Mouse (Mus musculus): ENCODE results near the gene Lrrc51. TPM values are rescaled to one million over a fixed set of nuclear protein-coding genes. Genes with fewer than 3 reads are reported as not detected.
A peak's percentile ranks its signal among the peaks of the same experiment; 100 is the strongest.

Gene Lrrc51
- polyA plus RNA-seq, 1 experiment: 8.8 TPM

DNA sequence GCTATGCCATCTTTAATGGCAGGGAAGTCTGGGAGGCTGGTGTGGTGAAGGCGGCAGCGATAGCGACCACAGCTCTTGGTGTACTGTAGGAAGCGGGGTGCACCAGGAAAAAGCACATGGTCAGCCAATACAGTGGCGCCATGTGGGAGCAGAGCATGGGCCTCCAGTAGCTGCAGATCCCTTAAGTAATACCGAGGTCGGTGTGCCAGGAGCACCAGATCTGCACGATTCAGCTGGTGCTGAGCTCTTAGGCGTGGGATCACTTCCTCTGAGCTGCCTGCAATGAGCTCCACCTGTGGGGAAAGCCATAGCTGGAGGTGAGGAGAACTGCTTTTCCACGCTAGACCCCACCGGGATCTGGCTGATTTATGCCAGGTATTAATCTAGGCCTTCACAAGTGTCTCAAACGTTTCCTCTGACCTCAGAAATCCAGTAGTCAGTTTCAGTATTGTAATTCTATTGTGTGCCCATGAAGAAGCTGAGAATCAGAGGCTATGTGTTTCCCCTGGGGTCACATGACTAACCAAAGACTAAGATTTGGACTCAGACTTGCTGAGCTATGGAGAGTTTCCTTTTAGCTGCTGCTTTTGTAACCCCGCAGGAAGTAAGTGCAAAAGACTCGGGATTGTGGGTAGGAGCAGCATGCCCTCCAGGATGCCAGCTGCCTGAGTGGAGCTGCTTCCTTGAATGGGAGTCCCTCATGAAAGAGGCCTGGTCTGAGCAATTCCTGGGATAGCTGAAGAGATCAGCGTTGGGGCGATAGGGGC, 33.2 kb downstream of the Lrrc51 start:
- Histone ChIP-seq H3K79me2 (ENCODE audit: control insufficient read depth, insufficient read depth) (no peaks in the 10 kb centered on the region), H3ac (ENCODE audit: control insufficient read depth, insufficient read length) (no peak overlapping the region), H3K36me3 (ENCODE audit: control insufficient read depth, insufficient read depth) (no peaks in the 10 kb centered on the region), H3K4me2 (ENCODE audit: low read depth) (no peak overlapping the region), H3K4me3 (no peak overlapping the region), H3K27me3 (ENCODE audit: control insufficient read depth, insufficient read depth, insufficient read length) (no peaks in the 10 kb centered on the region)
- TF ChIP-seq SRF (IDR thresholded peaks at IDR 0.05; ENCODE audit: control insufficient read depth, insufficient read length, low read depth) (no peak), POLR2AphosphoS2 (IDR thresholded peaks at IDR 0.05; ENCODE audit: insufficient read length, low read depth) (no peak), TCF12 (IDR thresholded peaks at IDR 0.05; ENCODE audit: insufficient read depth, poor library complexity, severe bottlenecking) (no peak), E2F4 (IDR thresholded peaks at IDR 0.05; ENCODE audit: insufficient read depth) (no peak), MYOD1 (IDR thresholded peaks at IDR 0.05; ENCODE audit: control insufficient read depth in 1 of 3, insufficient read length in 2 of 3, low read depth in 2 of 3) (no peak), REST (IDR thresholded peaks at IDR 0.05; ENCODE audit: insufficient read depth, insufficient read length) (no peak), MYOG (IDR thresholded peaks at IDR 0.05; ENCODE audit: control insufficient read depth in 1 of 3, insufficient read depth in 1 of 3, insufficient read length in 2 of 3, low read depth in 2 of 3) (no peak), USF1 (IDR thresholded peaks at IDR 0.05; ENCODE audit: low read depth) (no peak), POLR2A (IDR thresholded peaks at IDR 0.05; ENCODE audit: insufficient read length, low read depth) (no peak), TCF3 (IDR thresholded peaks at IDR 0.05; ENCODE audit: insufficient read length, low read depth) (no peak), CEBPB (IDR thresholded peaks at IDR 0.05; ENCODE audit: insufficient read depth, poor library complexity, severe bottlenecking) (no peak), MAX (IDR thresholded peaks at IDR 0.05; ENCODE audit: low read depth) (no peak)

DNA sequence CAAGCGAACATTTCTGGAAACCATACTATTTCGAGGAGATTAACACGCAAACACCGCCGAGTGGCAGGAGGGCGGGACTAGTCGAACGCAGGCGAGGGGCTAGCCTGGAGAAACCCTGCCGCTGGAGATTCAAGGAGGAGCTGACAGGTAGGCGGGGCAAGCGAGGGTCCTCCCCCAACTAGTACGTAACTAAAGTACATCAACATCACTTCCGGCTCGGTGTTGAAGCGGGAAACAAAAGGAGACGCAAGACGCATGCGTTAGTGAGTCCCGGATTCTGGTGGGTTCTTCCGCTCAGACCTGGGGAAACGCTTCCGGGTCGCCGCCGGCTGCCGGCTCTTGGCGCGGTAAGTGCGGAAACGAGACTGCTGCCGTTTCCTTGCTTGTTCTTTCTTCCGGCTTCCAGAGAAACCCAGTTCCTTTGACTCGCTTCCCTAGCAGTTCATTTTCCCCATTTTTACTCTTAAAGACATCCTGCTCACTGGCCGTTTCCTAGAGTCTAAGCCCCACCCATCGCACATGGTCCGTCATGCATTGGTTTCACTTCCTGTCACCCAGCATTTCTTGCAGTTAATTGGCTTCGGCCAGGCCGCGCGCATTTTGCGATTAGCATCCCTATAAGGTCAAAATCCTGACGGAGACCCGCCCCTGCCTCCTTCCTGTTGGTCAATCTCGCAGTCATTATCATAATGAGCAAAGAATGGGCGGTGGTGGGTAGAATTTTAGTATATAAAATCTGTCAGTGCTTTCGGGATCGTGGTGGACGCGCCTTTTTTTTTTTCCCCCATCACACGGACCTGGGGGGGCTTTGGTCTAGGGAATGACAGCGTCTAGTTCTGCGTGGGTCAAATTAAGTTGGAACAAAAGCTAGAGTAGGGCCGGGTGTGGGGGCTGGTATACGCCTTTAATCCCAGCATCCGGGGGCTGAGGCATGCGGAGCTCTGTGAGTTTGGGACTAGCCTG, 37.3 kb downstream of the Lrrc51 start:
- TF ChIP-seq POLR2A (IDR thresholded peaks at IDR 0.05; ENCODE audit: insufficient read length, low read depth) (peak; percentile 68), SRF (IDR thresholded peaks at IDR 0.05; ENCODE audit: control insufficient read depth, insufficient read length, low read depth) (peak; percentile 97), MYOD1 (IDR thresholded peaks at IDR 0.05; ENCODE audit: control insufficient read depth in 1 of 3, insufficient read length in 2 of 3, low read depth in 2 of 3) (no peak), MYOG (IDR thresholded peaks at IDR 0.05; ENCODE audit: control insufficient read depth in 1 of 3, insufficient read depth in 1 of 3, insufficient read length in 2 of 3, low read depth in 2 of 3) (no peak), E2F4 (IDR thresholded peaks at IDR 0.05; ENCODE audit: insufficient read depth) (peak; percentile 85), POLR2AphosphoS2 (IDR thresholded peaks at IDR 0.05; ENCODE audit: insufficient read length, low read depth) (peak; percentile 76), CEBPB (IDR thresholded peaks at IDR 0.05; ENCODE audit: insufficient read depth, poor library complexity, severe bottlenecking) (no peak), TCF12 (IDR thresholded peaks at IDR 0.05; ENCODE audit: insufficient read depth, poor library complexity, severe bottlenecking) (no peak), MAX (IDR thresholded peaks at IDR 0.05; ENCODE audit: low read depth) (peak; percentile 66), REST (IDR thresholded peaks at IDR 0.05; ENCODE audit: insufficient read depth, insufficient read length) (no peak), TCF3 (IDR thresholded peaks at IDR 0.05; ENCODE audit: insufficient read length, low read depth) (no peak), USF1 (IDR thresholded peaks at IDR 0.05; ENCODE audit: low read depth) (peak; percentile 53)

DNA sequence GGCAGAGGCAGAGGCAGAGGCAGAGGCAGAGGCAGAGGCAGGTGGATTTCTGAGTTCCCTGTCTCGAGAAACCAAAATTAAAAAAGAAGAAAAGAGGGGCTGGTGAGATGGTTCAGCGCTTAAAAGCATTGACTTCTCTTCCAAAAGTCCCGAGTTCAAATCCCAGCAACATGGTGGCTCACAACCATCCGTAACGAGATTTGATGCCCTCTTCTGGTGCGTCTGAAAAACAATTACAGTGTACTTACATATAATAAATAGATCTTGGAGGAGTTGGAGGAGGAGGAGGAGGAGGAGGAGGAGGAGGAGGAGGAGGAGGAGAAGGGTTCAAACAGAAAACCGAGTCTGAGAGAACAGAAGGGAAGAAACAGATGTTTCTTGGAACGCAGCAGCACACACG, 38.0 kb downstream of the Lrrc51 start:
- peak overlapping the region; percentile 50 for H3K4me2 ChIP-seq (ENCODE audit: low read depth)
- H3K79me2 ChIP-seq (ENCODE audit: control insufficient read depth, insufficient read depth): no peaks in the 10 kb centered on the region
- no peak for TF ChIP-seq USF1 (IDR thresholded peaks at IDR 0.05; ENCODE audit: low read depth)
- H3K4me3 ChIP-seq: peak overlapping the region; percentile 80
- H3K36me3 ChIP-seq (ENCODE audit: control insufficient read depth, insufficient read depth): no peaks in the 10 kb centered on the region
- H3ac ChIP-seq (ENCODE audit: control insufficient read depth, insufficient read length): peak overlapping the region; percentile 82
- H3K27me3 ChIP-seq (ENCODE audit: control insufficient read depth, insufficient read depth, insufficient read length): no peaks in the 10 kb centered on the region

More for the DNA sequence above, 37.3 kb downstream of the Lrrc51 start:
- Histone ChIP-seq H3K36me3 (ENCODE audit: control insufficient read depth, insufficient read depth) (no peaks in the 10 kb centered on the region), H3K27me3 (ENCODE audit: control insufficient read depth, insufficient read depth, insufficient read length) (no peaks in the 10 kb centered on the region), H3K4me2 (ENCODE audit: low read depth) (peak overlapping the region; percentile 79), H3ac (ENCODE audit: control insufficient read depth, insufficient read length) (peak overlapping the region; percentile 82), H3K79me2 (ENCODE audit: control insufficient read depth, insufficient read depth) (no peaks in the 10 kb centered on the region), H3K4me3 (peak overlapping the region; percentile 80)

DNA sequence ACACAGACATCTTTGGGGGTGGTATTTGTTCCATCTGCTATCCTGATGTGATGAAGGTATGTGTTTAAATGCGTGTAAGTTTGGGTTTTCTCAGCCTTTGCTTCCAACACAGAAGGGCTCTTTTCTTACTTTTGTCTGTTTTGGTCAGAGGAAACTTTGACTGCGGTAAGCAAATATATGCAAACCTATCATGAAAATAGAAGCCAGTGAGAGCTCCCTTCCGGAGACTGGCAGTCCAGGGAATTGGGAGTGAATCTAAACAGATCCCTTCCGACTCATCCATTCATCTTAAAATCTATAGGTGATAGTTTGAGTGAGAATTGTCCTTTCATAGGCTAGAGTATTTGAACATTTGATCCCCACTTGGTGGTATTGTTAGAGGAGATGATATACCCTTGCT, 45.2 kb downstream of the Lrrc51 start:
- H3K27me3 ChIP-seq (ENCODE audit: control insufficient read depth, insufficient read depth, insufficient read length): no peaks in the 10 kb centered on the region
- H3K79me2 ChIP-seq (ENCODE audit: control insufficient read depth, insufficient read depth): no peaks in the 10 kb centered on the region
- TF ChIP-seq POLR2A (IDR thresholded peaks at IDR 0.05; ENCODE audit: insufficient read length, low read depth): no peak
- TF ChIP-seq MYOG (IDR thresholded peaks at IDR 0.05; ENCODE audit: control insufficient read depth in 1 of 3, insufficient read depth in 1 of 3, insufficient read length in 2 of 3, low read depth in 2 of 3): no peak
- no peak for TF ChIP-seq E2F4 (IDR thresholded peaks at IDR 0.05; ENCODE audit: insufficient read depth)
- TF ChIP-seq MYOD1 (IDR thresholded peaks at IDR 0.05; ENCODE audit: control insufficient read depth in 1 of 3, insufficient read length in 2 of 3, low read depth in 2 of 3): no peak
- H3K4me3 ChIP-seq: no peak overlapping the region
- H3K36me3 ChIP-seq (ENCODE audit: control insufficient read depth, insufficient read depth): no peaks in the 10 kb centered on the region
- no peak overlapping the region for H3K4me2 ChIP-seq (ENCODE audit: low read depth)
- H3ac ChIP-seq (ENCODE audit: control insufficient read depth, insufficient read length): no peak overlapping the region

Data from myocyte (in vitro differentiated cells).